Comparison of ENCODE assay signal across 8 mouse cellular contexts in genomic region chr6:99263061-99263885, GRCm38 (mm10).
DNase-seq lines count a peak whose midpoint lies in the region; ATAC-seq lines count a peak whose summit lies in the region.

No protein-coding gene starts in this region.

- H3K27ac ChIP-seq in heart, embryonic 10.5 days, result peak overlapping the region; percentile 73; the same call in 1 of the 2 replicates

- H3K9me3 ChIP-seq in heart, embryonic 10.5 days, result no peaks in the 10 kb centered on the region

- peaks cover 65% of the 10 kb centered on the region for H3K4me1 ChIP-seq in heart, embryonic 10.5 days

- no peaks in the 10 kb centered on the region for H3K36me3 ChIP-seq in heart, embryonic 10.5 days

- intact Hi-C loops in left cerebral cortex, postnatal 14 days (cut with DNase I), result loop anchor here (10.0 kb wide), 2 partner anchors 238 to 738 kb away; no protein-coding TSS in a partner anchor

- H3K4me3 ChIP-seq in heart, embryonic 10.5 days, result peak overlapping the region; percentile 33

- ATAC-seq in megakaryocyte progenitor cell, adult 5-6 weeks (replicated peaks; ENCODE audit: poor library complexity), result peak; percentile 77

- DNase-seq in heart, embryonic 10.5 days (ENCODE audit: low spot score), result no peak
- no peak for DNase-seq in heart, postnatal 4 days
- DNase-seq in 416B (ENCODE audit: low read depth), result peak; percentile 89
- DNase-seq in embryo, embryonic 9.5 days (ENCODE audit: extremely low spot score), result peak; percentile 31
- DNase-seq in layer of hippocampus, adult 9-11 months, result no peak
- no peak for DNase-seq in left cerebral cortex, postnatal 14 days (ENCODE audit: low spot score in 2 of 2)
- no peak for DNase-seq in layer of hippocampus, postnatal 10 days (ENCODE audit: low spot score in 2 of 2)

- no peaks in the 10 kb centered on the region for H3K27me3 ChIP-seq in heart, embryonic 10.5 days (ENCODE audit: insufficient read depth, poor library complexity, severe bottlenecking)

- WGBS in heart, embryonic 10.5 days, result 8% methylated on average over 12 of the region's 12 CpGs

Comparison
In these comparisons a context has a peak if more than half of its experiments do, and no peak if none do; other contexts are left out.
1. DNase-seq: peak in 416B (single experiment) and embryo, embryonic 9.5 days (single experiment); none in heart, embryonic 10.5 days (single experiment), heart, postnatal 4 days (single experiment), layer of hippocampus, adult 9-11 months (single experiment), left cerebral cortex, postnatal 14 days (0 of 2) and layer of hippocampus, postnatal 10 days (0 of 2).